Mouse (Mus musculus) lung, postnatal 0 days (tissue): Measurements from ENCODE around the gene Gm20388. TPM values are rescaled to one million over a fixed set of nuclear protein-coding genes. Genes with fewer than 3 reads are reported as not detected.

Source experiments
- ATAC-seq: fragments of 200-750 bp; cut with Nextera tagmentation; 2 replicates; pipeline ENCODE4 v1.8.0; 2017; ENCODE audit warnings: moderate library complexity
- DNase-seq: peaks from one replicate; pipeline ENCODE4 v3.0.0-alpha.2; 2016; ENCODE audit warnings: low spot score
- H3K27ac ChIP-seq: fragments of 300-500 bp; sonication (generic); 2 replicates; pipeline ENCODE4 v1.5.1; 2014; ENCODE audit warnings: antibody characterized with exemption, mild to moderate bottlenecking, low read length, mixed read lengths
- H3K27me3 ChIP-seq: fragments of 300-500 bp; sonication (generic); replicated peaks from 2 replicates; pipeline ENCODE4 v1.6.1; 2014; ENCODE audit warnings: low read length, mixed read lengths; ENCODE audit not compliant: insufficient read depth
- H3K36me3 ChIP-seq: fragments of 300-500 bp; sonication (generic); 2 replicates; pipeline ENCODE4 v1.6.1; 2014; ENCODE audit warnings: low read length, mixed read lengths; ENCODE audit not compliant: insufficient read depth
- H3K4me1 ChIP-seq: fragments of 300-500 bp; sonication (generic); 2 replicates; pipeline ENCODE4 v1.6.1; 2014; ENCODE audit warnings: antibody characterized with exemption, low read depth, low read length, mixed read lengths; ENCODE audit not compliant: insufficient read depth
- H3K4me2 ChIP-seq: fragments of 300-500 bp; sonication (generic); replicated peaks from 2 replicates; pipeline ENCODE4 v1.6.1; 2014; ENCODE audit warnings: low read depth, mild to moderate bottlenecking, low read length, moderate library complexity, mixed read lengths
- H3K4me3 ChIP-seq: fragments of 300-500 bp; sonication (generic); 2 replicates; pipeline ENCODE4 v1.5.1; 2014; ENCODE audit warnings: low read depth, low read length
- H3K9ac ChIP-seq: fragments of 300-500 bp; sonication (generic); replicated peaks from 2 replicates; pipeline ENCODE4 v1.6.1; 2014; ENCODE audit warnings: low read depth, mild to moderate bottlenecking
- H3K9me3 ChIP-seq: fragments of 300-500 bp; sonication (generic); 2 replicates; pipeline ENCODE4 v1.6.1; 2016; ENCODE audit warnings: low read length, mixed read lengths
- CTCF ChIP-seq: IDR thresholded peaks from 2 replicates; pipeline ENCODE4 v1.5.1; 2016; ENCODE audit warnings: antibody characterized with exemption, mild to moderate bottlenecking
- EP300 ChIP-seq: IDR thresholded peaks from 2 replicates; pipeline ENCODE4 v1.6.1; 2016; ENCODE audit warnings: antibody characterized with exemption, mild to moderate bottlenecking, control low read depth
- WGBS: fragments of 180-500 bp; shearing (Covaris S2); extraction: QIAGEN DNeasy Blood & Tissue Kit; methylation state at CpG from one replicate; pipeline ENCODE4 v1.1.7; 2014; 5-methylcytosine and 5-hydroxymethylcytosine counted together
- polyA plus RNA-seq: library from polyadenylated mRNA; unstranded; fragments of >200 nt; fragmentation: Nextera tagmentation; extraction: Ambion mirVana; gene quantifications from 2 replicates; pipeline ENCODE4 v1.2.1, GENCODE M21; 2015

The Gm20388 gene
- polyA plus RNA-seq, 1 experiment from 2014 or later: not detected

GRCm38 (mm10) chr8:120381865-120382264 is 471.2 kb downstream of the Gm20388 start:
- Histone ChIP-seq H3K27ac (no peak overlapping the region), H3K36me3 (no peaks in the 10 kb centered on the region), H3K4me3 (no peak overlapping the region), H3K27me3 (no peaks in the 10 kb centered on the region), H3K4me2 (no peak overlapping the region), H3K4me1 (peaks cover 17% of the 10 kb centered on the region), H3K9ac (no peak overlapping the region), H3K9me3 (no peaks in the 10 kb centered on the region)
- no peak for DNase-seq
- no peak for TF ChIP-seq EP300
- no peak for TF ChIP-seq CTCF
- ATAC-seq: no peak
- WGBS: 58% methylated on average over 4 of the region's 4 CpGs

- no peak overlapping the region for H3K9ac ChIP-seq
- no peak for TF ChIP-seq CTCF
- TF ChIP-seq EP300: peak; percentile 25
These were observed 472.0 kb downstream of the Gm20388 start for GRCm38 (mm10) chr8:120382436-120383203.

DNA sequence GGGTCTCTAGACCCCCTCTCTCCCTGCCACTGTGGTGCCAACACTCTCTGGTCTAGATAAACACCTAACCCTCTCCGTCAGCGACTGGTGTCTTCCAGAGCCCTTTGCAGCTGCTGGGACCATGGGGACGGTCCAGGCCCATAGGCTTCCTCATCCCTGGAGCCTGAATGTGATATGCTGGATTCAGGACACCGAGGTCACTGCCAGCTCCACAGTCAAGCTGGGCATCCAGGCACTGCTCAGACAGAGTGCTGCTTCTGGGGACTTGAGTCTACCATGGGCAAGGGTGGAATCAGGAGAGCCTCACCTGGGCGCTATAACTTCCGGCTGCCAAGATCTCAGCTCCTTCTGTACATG is 472.5 kb downstream of the Gm20388 start:
- Histone ChIP-seq H3K27me3 (no peaks in the 10 kb centered on the region), H3K27ac (peak overlapping the region; percentile 38; the same call in 1 of the 2 replicates), H3K4me2 (no peak overlapping the region), H3K36me3 (no peaks in the 10 kb centered on the region), H3K4me1 (peaks cover 17% of the 10 kb centered on the region), H3K4me3 (no peak overlapping the region), H3K9ac (no peak overlapping the region), H3K9me3 (no peaks in the 10 kb centered on the region)
- TF ChIP-seq CTCF: no peak
- no peak for TF ChIP-seq EP300
- no peak; the same call in 1 of the 2 replicates for ATAC-seq
- DNase-seq: no peak
- WGBS: 68% methylated on average over 6 of the region's 6 CpGs

More at GRCm38 (mm10) chr8:120382436-120383203, 472.0 kb downstream of the Gm20388 start:
- H3K27ac ChIP-seq: peak overlapping the region; percentile 38; the same call in 1 of the 2 replicates
- H3K9me3 ChIP-seq: no peaks in the 10 kb centered on the region
- no peaks in the 10 kb centered on the region for H3K27me3 ChIP-seq
- 28% methylated on average over 15 of the region's 19 CpGs for WGBS
- ATAC-seq (peak; percentile 89), DNase-seq (peak; percentile 88)
- peaks cover 17% of the 10 kb centered on the region for H3K4me1 ChIP-seq
- H3K4me3 ChIP-seq: no peak overlapping the region
- no peaks in the 10 kb centered on the region for H3K36me3 ChIP-seq
- peak overlapping the region; percentile 1; the same call in 1 of the 2 replicates for H3K4me2 ChIP-seq

DNA sequence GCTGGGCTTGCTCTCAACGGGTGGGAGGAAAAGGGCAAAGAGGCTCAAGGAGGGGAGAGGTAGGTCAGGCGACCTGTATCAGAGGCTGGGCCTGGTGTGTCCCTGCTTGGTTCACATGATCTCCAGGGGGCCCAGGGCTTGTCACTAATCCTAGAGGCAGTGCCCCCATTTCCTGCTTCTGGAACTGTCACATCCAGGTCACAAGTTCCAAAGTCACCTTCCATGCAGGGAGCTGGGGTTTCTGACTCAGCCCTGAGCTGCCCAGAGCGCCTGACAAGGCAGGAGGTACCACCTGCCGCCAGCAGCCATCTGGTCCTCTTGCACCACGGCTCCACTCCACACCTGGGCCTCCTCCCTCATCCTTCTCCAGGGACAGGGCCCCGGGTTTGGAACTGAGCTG is 473.1 kb downstream of the Gm20388 start:
- H3K9ac ChIP-seq: no peak overlapping the region
- peaks cover 17% of the 10 kb centered on the region for H3K4me1 ChIP-seq
- no peaks in the 10 kb centered on the region for H3K9me3 ChIP-seq
- no peaks in the 10 kb centered on the region for H3K36me3 ChIP-seq
- TF ChIP-seq EP300 (no peak), CTCF (no peak)
- ATAC-seq: no peak
- H3K4me3 ChIP-seq: no peak overlapping the region
- DNase-seq: no peak
- H3K27me3 ChIP-seq: no peaks in the 10 kb centered on the region
- 50% methylated on average over 5 of the region's 6 CpGs for WGBS
- H3K27ac ChIP-seq: no peak overlapping the region
- H3K4me2 ChIP-seq: no peak overlapping the region

DNA sequence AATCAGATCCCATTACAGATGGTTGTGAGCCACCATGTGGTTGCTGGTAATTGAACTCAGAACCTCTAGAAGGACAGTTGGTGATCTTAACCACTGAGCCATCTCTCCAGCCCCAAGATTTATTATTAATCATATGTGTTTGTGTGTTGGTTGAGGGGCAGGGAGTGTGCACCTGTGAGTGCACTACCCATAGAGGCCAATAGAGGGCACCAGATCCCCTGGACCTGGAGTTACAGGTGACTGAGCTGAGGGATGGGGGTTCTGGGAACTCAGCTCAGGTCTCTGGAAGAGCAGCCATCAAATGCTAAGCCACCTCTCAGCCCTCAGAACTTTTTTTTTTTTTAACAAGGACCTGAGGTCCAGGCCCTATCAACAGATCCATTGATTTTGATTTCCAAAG is 474.1 kb downstream of the Gm20388 start:
- ATAC-seq: no peak
- TF ChIP-seq EP300 (no peak), CTCF (peak; percentile 47)
- Histone ChIP-seq H3K4me3 (no peak overlapping the region), H3K27ac (no peak overlapping the region), H3K4me2 (no peak overlapping the region), H3K27me3 (no peaks in the 10 kb centered on the region), H3K9me3 (no peaks in the 10 kb centered on the region), H3K9ac (no peak overlapping the region), H3K36me3 (no peaks in the 10 kb centered on the region), H3K4me1 (peaks cover 17% of the 10 kb centered on the region)
- no peak for DNase-seq

DNA sequence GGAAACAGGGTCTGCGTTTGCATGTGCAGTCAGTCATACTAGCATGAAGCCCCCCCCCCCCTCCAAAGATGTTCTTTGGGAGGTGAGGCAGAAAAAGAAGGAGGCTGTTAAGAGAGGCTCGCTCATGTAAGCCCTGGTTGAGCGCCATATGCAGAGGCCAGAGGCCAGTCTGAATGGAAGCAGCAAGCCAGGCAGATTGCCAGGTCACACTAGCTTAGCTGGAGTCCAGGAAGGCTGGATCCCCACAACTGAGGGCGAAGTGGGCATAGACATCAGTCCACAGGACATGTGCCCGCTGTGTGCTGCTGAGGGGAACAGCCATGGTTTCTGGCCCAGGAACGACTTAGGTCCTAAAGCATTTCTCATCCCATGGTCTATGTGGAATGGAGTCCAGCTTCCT is 477.6 kb downstream of the Gm20388 start:
- Histone ChIP-seq H3K27ac (no peak overlapping the region), H3K36me3 (no peaks in the 10 kb centered on the region), H3K27me3 (no peaks in the 10 kb centered on the region), H3K4me1 (peaks cover 7% of the 10 kb centered on the region), H3K4me3 (no peak overlapping the region), H3K9ac (no peak overlapping the region), H3K9me3 (no peaks in the 10 kb centered on the region), H3K4me2 (no peak overlapping the region)
- DNase-seq (no peak), ATAC-seq (no peak)
- 80% methylated on average over 6 of the region's 6 CpGs for WGBS
- TF ChIP-seq EP300 (no peak), CTCF (no peak)
